Mouse (Mus musculus) E14TG2a.4 (cell line): Measurements from ENCODE around the gene N4bp2.
"Not testable (repeated sequence)": the region's sequence is repeated elsewhere in the genome, so short reads cannot be mapped to it uniquely, and the experiment has no call there.

ENCODE experiments used
- H3K27me3 ChIP-seq: 2 replicates; pipeline ENCODE4 v1.6.1; 2014; ENCODE audit warnings: low read length, control low read depth; ENCODE audit not compliant: insufficient read depth
- H3K36me3 ChIP-seq: 2 replicates; pipeline ENCODE4 v1.6.1; 2014; ENCODE audit warnings: low read length, control low read depth; ENCODE audit not compliant: insufficient read depth
- H3K4me1 ChIP-seq: replicated peaks from 2 replicates; pipeline ENCODE4 v1.6.1; 2014; ENCODE audit warnings: low read depth, low read length, control low read depth
- H3K4me3 ChIP-seq: replicated peaks from 2 replicates; pipeline ENCODE4 v1.5.1; 2014; ENCODE audit warnings: mild to moderate bottlenecking, low read length
- H3K9me3 ChIP-seq: 2 replicates; pipeline ENCODE4 v1.6.1; 2014; ENCODE audit warnings: low read length, control low read depth
- CTCF ChIP-seq: conservative IDR thresholded peaks from 2 replicates; pipeline ENCODE4 v1.5.1; 2014; ENCODE audit warnings: low read length
- NANOG ChIP-seq: IDR thresholded peaks from 2 replicates; pipeline ENCODE4 v1.6.1; 2014; ENCODE audit warnings: borderline replicate concordance, low read length, mixed read lengths
- POU5F1 ChIP-seq: IDR thresholded peaks from 2 replicates; pipeline ENCODE4 v1.6.1; 2014; ENCODE audit warnings: low read length, borderline replicate concordance

The N4bp2 gene

GRCm38 (mm10) chr5:65763088-65763915, at the start of gene N4bp2:
Gene N4bp2 (plus strand): TSS chr5:65763521.
- no peaks in the 10 kb centered on the region for H3K36me3 ChIP-seq
- H3K27me3 ChIP-seq, result peaks cover 32% of the 10 kb centered on the region
- no peak for TF ChIP-seq NANOG
- no peak for TF ChIP-seq CTCF
- no peak for TF ChIP-seq POU5F1
- peaks cover 19% of the 10 kb centered on the region for H3K4me1 ChIP-seq
- H3K9me3 ChIP-seq, result no peaks in the 10 kb centered on the region
- peak within 1 kb of the TSS; percentile 91 for H3K4me3 ChIP-seq

DNA sequence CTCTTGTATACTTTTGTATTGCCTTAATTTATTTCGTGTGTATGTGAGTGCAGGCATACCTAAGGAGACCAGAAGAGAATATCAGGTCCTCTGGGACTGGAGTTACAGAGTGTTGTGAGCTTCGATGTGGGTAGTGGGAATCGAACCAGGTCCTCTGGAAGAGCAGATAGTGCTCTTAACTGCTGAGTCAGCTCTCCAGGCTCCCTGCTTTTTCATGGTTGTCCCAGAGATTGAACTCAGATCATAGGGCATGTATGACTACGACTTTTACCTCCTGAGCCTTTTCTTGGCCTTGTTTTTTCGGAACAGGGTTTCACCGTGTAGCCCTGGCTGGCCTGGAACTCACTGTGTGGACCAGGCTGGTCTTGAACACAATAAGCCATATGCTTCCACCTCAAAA, 48.2 kb upstream of the N4bp2 start:
- no peaks in the 10 kb centered on the region for H3K27me3 ChIP-seq
- H3K4me1 ChIP-seq, result peaks cover 16% of the 10 kb centered on the region
- no peak overlapping the region for H3K4me3 ChIP-seq
- TF ChIP-seq POU5F1 (no peak), NANOG (no peak), CTCF (no peak)
- no peaks in the 10 kb centered on the region for H3K36me3 ChIP-seq
- H3K9me3 ChIP-seq, result no peaks in the 10 kb centered on the region

GRCm38 (mm10) chr5:65717063-65717902, 46.0 kb upstream of the N4bp2 start:
- no peak overlapping the region for H3K4me3 ChIP-seq
- H3K4me1 ChIP-seq, result peaks cover 20% of the 10 kb centered on the region
- no peaks in the 10 kb centered on the region for H3K27me3 ChIP-seq
- 0 out of 2 replicates have a peak, but pooled peaks cover 4% of the 10 kb centered on the region for H3K36me3 ChIP-seq
- H3K9me3 ChIP-seq, result no peaks in the 10 kb centered on the region
- TF ChIP-seq POU5F1, result no peak
- no peak for TF ChIP-seq NANOG
- TF ChIP-seq CTCF, result no peak

DNA sequence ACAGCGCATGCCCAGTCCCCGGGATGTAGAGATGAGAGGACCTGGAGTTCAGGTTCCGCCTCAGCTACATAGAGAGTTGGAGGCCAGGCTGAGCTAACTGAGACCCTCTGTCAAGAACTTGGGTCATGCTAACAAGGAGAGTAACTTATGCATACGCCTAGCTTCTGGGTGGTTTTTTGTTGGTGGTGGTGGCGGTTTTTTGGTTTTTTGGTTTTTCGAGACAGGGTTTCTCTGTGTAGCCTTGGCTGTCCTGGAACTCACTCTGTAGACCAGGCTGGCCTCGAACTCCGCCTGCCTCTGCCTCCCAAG, 45.5 kb upstream of the N4bp2 start:
- not testable (repeated sequence) for H3K36me3 ChIP-seq, H3K27me3 ChIP-seq, H3K9me3 ChIP-seq
- H3K4me1 ChIP-seq, result peaks cover 26% of the 10 kb centered on the region
- H3K4me3 ChIP-seq, result 0 out of 2 replicates have a peak overlapping the region, but pooled peaks have one; percentile 3

DNA sequence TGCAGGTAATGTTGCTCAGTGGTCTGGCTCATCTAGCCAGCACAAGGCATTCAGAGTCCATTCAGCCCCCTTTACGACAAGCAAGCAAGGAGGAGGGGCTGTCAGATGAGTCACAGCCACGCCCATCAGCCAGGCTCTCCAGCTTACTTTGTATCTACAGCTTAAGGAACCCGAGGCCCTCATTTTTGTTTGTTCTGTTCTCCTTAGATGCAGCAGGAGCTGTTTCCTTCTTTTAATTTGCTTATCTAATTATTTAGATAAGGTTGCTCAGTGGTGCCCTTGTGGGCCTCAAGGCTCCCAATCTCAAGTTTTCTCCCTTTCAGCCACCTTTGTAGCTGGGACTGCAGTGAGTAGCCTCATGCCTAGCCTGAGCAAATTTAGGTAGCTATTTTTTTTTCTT, 45.0 kb upstream of the N4bp2 start:
- H3K9me3 ChIP-seq, result no peaks in the 10 kb centered on the region
- no peak for TF ChIP-seq POU5F1
- H3K4me3 ChIP-seq, result no peak overlapping the region
- peaks cover 31% of the 10 kb centered on the region for H3K4me1 ChIP-seq
- H3K36me3 ChIP-seq, result 0 out of 2 replicates have a peak, but pooled peaks cover 4% of the 10 kb centered on the region
- no peaks in the 10 kb centered on the region for H3K27me3 ChIP-seq

DNA sequence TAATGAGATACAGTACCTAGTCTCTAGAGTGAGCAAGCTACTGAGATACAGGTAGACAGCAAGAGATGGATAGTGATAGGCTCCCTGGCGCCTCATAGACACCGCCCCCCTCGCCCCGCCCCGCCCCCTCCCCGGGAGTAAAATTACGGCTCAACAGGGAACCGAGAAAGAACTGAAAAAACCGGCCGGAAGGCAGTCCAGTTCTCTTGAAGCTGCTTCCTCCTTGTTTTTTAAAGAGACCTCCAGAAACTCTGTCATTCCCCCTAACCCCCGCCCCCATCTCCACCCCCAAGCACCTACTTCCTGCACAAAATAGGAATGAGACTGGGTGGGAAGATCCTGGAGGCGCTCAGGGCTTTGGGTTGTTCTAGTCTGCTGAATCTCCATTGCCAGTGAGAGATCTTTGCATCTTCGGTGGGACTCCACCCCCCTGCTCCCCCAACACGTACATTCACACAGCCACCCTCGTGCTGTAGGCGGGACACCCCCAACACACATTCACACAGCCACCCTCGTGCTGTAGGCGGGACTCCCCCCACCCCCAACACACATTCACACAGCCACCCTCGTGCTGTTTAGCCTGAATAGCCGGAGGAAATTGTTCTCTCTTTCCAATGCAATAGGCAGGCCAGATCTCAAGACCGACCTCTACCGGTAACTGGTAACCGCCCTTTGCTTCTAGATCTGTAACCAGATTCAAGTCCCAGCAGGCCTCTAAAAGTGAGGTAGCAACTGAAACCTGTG, 38.8 kb upstream of the N4bp2 start:
- H3K27me3 ChIP-seq, result no peaks in the 10 kb centered on the region
- H3K4me3 ChIP-seq, result peak overlapping the region; percentile 66
- TF ChIP-seq CTCF (peak; percentile 27), POU5F1 (no peak)
- H3K9me3 ChIP-seq, result no peaks in the 10 kb centered on the region
- H3K36me3 ChIP-seq, result 0 out of 2 replicates have a peak, but pooled peaks cover 4% of the 10 kb centered on the region
- H3K4me1 ChIP-seq, result peaks cover 50% of the 10 kb centered on the region

- H3K27me3 ChIP-seq, result no peaks in the 10 kb centered on the region
- H3K4me3 ChIP-seq, result no peak overlapping the region
- H3K4me1 ChIP-seq, result peaks cover 23% of the 10 kb centered on the region
- H3K9me3 ChIP-seq, result 0 out of 2 replicates have a peak, but pooled peaks cover 7% of the 10 kb centered on the region
- no peaks in the 10 kb centered on the region for H3K36me3 ChIP-seq
- TF ChIP-seq POU5F1 (no peak), NANOG (no peak), CTCF (no peak)
Measured at GRCm38 (mm10) chr5:65731173-65732007, 31.9 kb upstream of the N4bp2 start.

DNA sequence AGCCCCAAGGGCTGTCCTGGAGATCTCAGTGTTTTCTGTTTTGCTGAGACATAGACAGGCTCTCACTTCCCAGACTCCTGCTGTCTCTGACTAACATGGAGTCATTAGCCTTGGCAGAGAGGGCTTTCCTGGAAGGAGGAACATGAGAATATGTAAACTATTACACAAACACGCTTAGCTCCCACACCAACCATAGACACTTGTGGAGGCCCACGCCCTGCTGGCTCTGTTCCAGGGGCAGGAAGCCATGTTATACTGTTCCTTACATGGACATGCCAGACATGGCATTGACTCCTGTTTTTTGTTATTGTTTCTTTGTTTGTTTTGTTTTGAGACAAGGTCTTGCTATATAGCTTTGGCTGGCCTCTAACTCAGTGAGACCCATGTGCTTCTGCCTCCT, 27.7 kb upstream of the N4bp2 start:
- 0 out of 2 replicates have a peak, but pooled peaks cover 7% of the 10 kb centered on the region for H3K9me3 ChIP-seq

More for the DNA sequence above, 27.7 kb upstream of the N4bp2 start:
- no peak overlapping the region for H3K4me3 ChIP-seq
- H3K36me3 ChIP-seq, result no peaks in the 10 kb centered on the region
- no peaks in the 10 kb centered on the region for H3K27me3 ChIP-seq
- no peak for TF ChIP-seq CTCF
- no peak for TF ChIP-seq POU5F1
- TF ChIP-seq NANOG, result no peak
- peaks cover 10% of the 10 kb centered on the region for H3K4me1 ChIP-seq
